Mouse (Mus musculus): ENCODE measurements around the gene Wtip. TPM values are rescaled to one million over a fixed set of nuclear protein-coding genes. Genes with fewer than 3 reads are reported as not detected.
"Not testable (repeated sequence)": the region's sequence is repeated elsewhere in the genome, so short reads cannot be mapped to it uniquely, and the experiment has no call there.

The Wtip gene
- polyA plus RNA-seq, 1 experiment = 2.3 TPM

GRCm38 (mm10) chr7:34094911-34095481 lies 38.1 kb downstream of the Wtip start, which contains the start of gene Scgb1b30:
Scgb1b30 (plus strand) TSS chr7:34095431.
- 69% methylated on average over 3 of the region's 3 CpGs for WGBS
- H3K4me1 ChIP-seq (ENCODE audit: control insufficient read depth, insufficient read depth, low read length) = no peaks in the 10 kb centered on the region
- H3K27ac ChIP-seq (ENCODE audit: control insufficient read depth, insufficient read depth, low read depth, low read length, poor library complexity) = no peak within 1 kb of the TSS
- TF ChIP-seq CTCF (IDR thresholded peaks at IDR 0.05; ENCODE audit: control insufficient read depth, insufficient read depth, low read length) = no peak
- no peak for TF ChIP-seq POLR2A (IDR thresholded peaks at IDR 0.05; ENCODE audit: borderline replicate concordance, control insufficient read depth, low read depth, low read length)
- H3K4me3 ChIP-seq (replicated peaks; ENCODE audit: control insufficient read depth, low read depth, low read length) = no peak within 1 kb of the TSS

DNA sequence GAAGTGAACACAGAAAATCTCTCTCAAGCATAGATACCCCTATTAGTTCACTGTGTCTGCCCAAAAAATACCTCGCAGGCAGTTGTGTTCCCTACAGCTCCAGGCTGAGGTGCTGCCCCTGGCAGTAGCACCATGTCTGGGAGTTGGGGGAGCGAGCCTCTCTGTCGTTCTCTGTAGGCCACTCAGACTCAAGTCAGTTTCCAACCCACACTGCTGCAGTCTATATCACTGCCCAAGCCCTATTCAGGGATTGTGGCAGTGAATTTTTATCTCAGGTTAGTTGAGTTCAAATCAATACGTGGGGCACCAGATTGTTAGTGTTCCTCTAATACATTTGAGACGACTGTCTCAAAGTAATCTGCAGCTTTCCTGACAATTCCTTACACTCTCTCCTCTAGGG lies 64.9 kb downstream of the Wtip start:
- 70% methylated on average over 5 of the region's 5 CpGs for WGBS
- not testable (repeated sequence) for H3K27ac ChIP-seq (ENCODE audit: control insufficient read depth, insufficient read depth, low read depth, low read length, poor library complexity)

More for the DNA sequence above, 64.9 kb downstream of the Wtip start:
- H3K4me3 ChIP-seq (replicated peaks; ENCODE audit: control insufficient read depth, low read depth, low read length); H3K4me1 ChIP-seq (ENCODE audit: control insufficient read depth, insufficient read depth, low read length): not testable (repeated sequence)

Other genes starting within 250 kb of the Wtip start
- gene Scgb2b26, start 188.2 kb downstream of the Wtip start, polyA plus RNA-seq (2011; ENCODE audit: insufficient read depth, insufficient read length, low replicate concordance, missing spikeins) = not detected in 2 replicates
- gene Scgb2b27, start 119.3 kb downstream of the Wtip start, polyA plus RNA-seq (2011; ENCODE audit: insufficient read depth, insufficient read length, low replicate concordance, missing spikeins) = not detected in 2 replicates
- gene Scgb1b27, start 111.8 kb downstream of the Wtip start, polyA plus RNA-seq (2011; ENCODE audit: insufficient read depth, insufficient read length, low replicate concordance, missing spikeins) = not detected in 2 replicates
- gene Scgb1b30, start 37.8 kb downstream of the Wtip start, polyA plus RNA-seq (2011; ENCODE audit: insufficient read depth, insufficient read length, low replicate concordance, missing spikeins) = not detected in 2 replicates
- gene Uba2, start 36.3 kb upstream of the Wtip start, polyA plus RNA-seq (2011; ENCODE audit: insufficient read depth, insufficient read length, low replicate concordance, missing spikeins) = 50.3 and 72.5 TPM in 2 replicates
- 7.5 and 17.9 TPM in 2 replicates for gene Pdcd2l, start 63.4 kb upstream of the Wtip start, polyA plus RNA-seq (2011; ENCODE audit: insufficient read depth, insufficient read length, low replicate concordance, missing spikeins)
- gene Gpi1, start 97.1 kb upstream of the Wtip start, polyA plus RNA-seq (2011; ENCODE audit: insufficient read depth, insufficient read length, low replicate concordance, missing spikeins) = 155 and 306 TPM in 2 replicates
- gene Gm6096, start 117.8 kb upstream of the Wtip start, polyA plus RNA-seq (2011; ENCODE audit: insufficient read depth, insufficient read length, low replicate concordance, missing spikeins) = not detected in 2 replicates
- 6.0 and 13.3 TPM in 2 replicates for gene 4931406P16Rik, start 180.3 kb upstream of the Wtip start, polyA plus RNA-seq (2011; ENCODE audit: insufficient read depth, insufficient read length, low replicate concordance, missing spikeins)

Data from bone marrow, adult 2 months (tissue).